Mouse (Mus musculus) heart, postnatal 0 days (tissue): Measurements from ENCODE around the gene Vmn1r85.

Source experiments
- CTCF ChIP-seq: IDR thresholded peaks from 2 replicates; pipeline ENCODE4 v1.5.1; 2016; ENCODE audit warnings: antibody characterized with exemption, control low read depth, low read depth
- EP300 ChIP-seq: IDR thresholded peaks from 2 replicates; pipeline ENCODE4 v1.6.1; 2016; ENCODE audit warnings: antibody characterized with exemption, low read depth

DNA sequence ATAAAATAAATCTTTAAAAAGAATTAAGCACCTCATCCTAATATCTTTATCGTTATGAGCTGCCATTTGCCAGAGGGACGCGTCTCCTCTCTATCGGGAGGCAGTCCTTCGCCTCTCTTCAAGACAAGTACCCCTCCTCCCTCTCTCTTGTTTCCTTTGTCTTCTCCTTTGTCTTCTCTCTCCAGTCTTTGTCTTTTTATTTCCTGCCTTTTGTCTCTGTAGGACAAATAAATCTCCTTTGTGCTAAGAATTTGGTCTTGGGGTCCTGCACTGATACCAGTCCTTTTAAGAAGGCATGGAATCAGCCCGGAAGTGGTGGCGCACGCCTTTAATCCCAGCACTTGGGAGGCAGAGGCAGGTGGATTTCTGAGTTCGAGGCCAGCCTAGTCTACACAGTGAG, 35.4 kb downstream of the Vmn1r85 start:
- TF ChIP-seq CTCF = no peak
- no peak for TF ChIP-seq EP300
